Mouse (Mus musculus): ENCODE results near the gene Ugt1a6b. TPM values are rescaled to one million over a fixed set of nuclear protein-coding genes. Genes with fewer than 3 reads are reported as not detected.
"Not testable (repeated sequence)": the region's sequence is repeated elsewhere in the genome, so short reads cannot be mapped to it uniquely, and the experiment has no call there.

The Ugt1a6b gene
- polyA plus RNA-seq, 1 experiment from 2014 or later = 0.13 TPM

GRCm38 (mm10) chr1:88219054-88219453 is 116.0 kb downstream of the Ugt1a6b start:
- DNase-seq = no peak

GRCm38 (mm10) chr1:88220336-88220735 is 117.3 kb downstream of the Ugt1a6b start:
- Histone ChIP-seq H3K4me2 (ENCODE audit: low read length) (no peak overlapping the region), H3K9ac (replicated peaks; ENCODE audit: low read length) (no peak overlapping the region), H3K4me1 (ENCODE audit: control insufficient read depth, insufficient read depth, low read length) (no peaks in the 10 kb centered on the region), H3K27me3 (ENCODE audit: control insufficient read depth, insufficient read depth, low read length) (no peaks in the 10 kb centered on the region), H3K27ac (replicated peaks; ENCODE audit: low read depth, low read length) (no peak overlapping the region), H3K9me3 (ENCODE audit: control insufficient read depth, low read length) (peaks cover 31% of the 10 kb centered on the region), H3K36me3 (ENCODE audit: control insufficient read depth, insufficient read depth, low read length) (no peaks in the 10 kb centered on the region), H3K4me3 (replicated peaks; ENCODE audit: low read depth, low read length) (no peak overlapping the region)
- DNase-seq = no peak
- no peak for ATAC-seq (ENCODE audit: low FRiP score, low TSS enrichment)

More at GRCm38 (mm10) chr1:88219054-88219453, 116.0 kb downstream of the Ugt1a6b start:
- ATAC-seq (ENCODE audit: low FRiP score, low TSS enrichment) = no peak
- 15% methylated on average over 1 of the region's 1 CpGs for WGBS
- H3K9ac ChIP-seq (replicated peaks; ENCODE audit: low read length) = no peak overlapping the region
- H3K27me3 ChIP-seq (ENCODE audit: control insufficient read depth, insufficient read depth, low read length) = no peaks in the 10 kb centered on the region
- no peak overlapping the region for H3K4me2 ChIP-seq (ENCODE audit: low read length)
- H3K36me3 ChIP-seq (ENCODE audit: control insufficient read depth, insufficient read depth, low read length) = no peaks in the 10 kb centered on the region
- peaks cover 41% of the 10 kb centered on the region for H3K9me3 ChIP-seq (ENCODE audit: control insufficient read depth, low read length)
- H3K4me3 ChIP-seq (replicated peaks; ENCODE audit: low read depth, low read length) = no peak overlapping the region
- H3K4me1 ChIP-seq (ENCODE audit: control insufficient read depth, insufficient read depth, low read length) = no peaks in the 10 kb centered on the region
- no peak overlapping the region for H3K27ac ChIP-seq (replicated peaks; ENCODE audit: low read depth, low read length)

- WGBS = 49% methylated on average over 2 of the region's 2 CpGs
- no peak overlapping the region for H3K27ac ChIP-seq (replicated peaks; ENCODE audit: low read depth, low read length)
- H3K4me3 ChIP-seq (replicated peaks; ENCODE audit: low read depth, low read length) = no peak overlapping the region
- H3K36me3 ChIP-seq (ENCODE audit: control insufficient read depth, insufficient read depth, low read length) = no peaks in the 10 kb centered on the region
- no peak overlapping the region for H3K9ac ChIP-seq (replicated peaks; ENCODE audit: low read length)
- H3K4me2 ChIP-seq (ENCODE audit: low read length) = no peak overlapping the region
- ATAC-seq (ENCODE audit: low FRiP score, low TSS enrichment) = no peak
- peaks cover 33% of the 10 kb centered on the region for H3K9me3 ChIP-seq (ENCODE audit: control insufficient read depth, low read length)
- no peaks in the 10 kb centered on the region for H3K27me3 ChIP-seq (ENCODE audit: control insufficient read depth, insufficient read depth, low read length)
- H3K4me1 ChIP-seq (ENCODE audit: control insufficient read depth, insufficient read depth, low read length) = no peaks in the 10 kb centered on the region
- DNase-seq = no peak
Measured at GRCm38 (mm10) chr1:88222216-88222615, 119.2 kb downstream of the Ugt1a6b start.

GRCm38 (mm10) chr1:88223011-88223515 is 120.0 kb downstream of the Ugt1a6b start:
- not testable (repeated sequence) for H3K36me3 ChIP-seq (ENCODE audit: control insufficient read depth, insufficient read depth, low read length); ATAC-seq (ENCODE audit: low FRiP score, low TSS enrichment); H3K27me3 ChIP-seq (ENCODE audit: control insufficient read depth, insufficient read depth, low read length); H3K4me2 ChIP-seq (ENCODE audit: low read length); H3K4me3 ChIP-seq (replicated peaks; ENCODE audit: low read depth, low read length); H3K4me1 ChIP-seq (ENCODE audit: control insufficient read depth, insufficient read depth, low read length); DNase-seq; H3K27ac ChIP-seq (replicated peaks; ENCODE audit: low read depth, low read length); H3K9ac ChIP-seq (replicated peaks; ENCODE audit: low read length)
- peaks cover 36% of the 10 kb centered on the region for H3K9me3 ChIP-seq (ENCODE audit: control insufficient read depth, low read length)

- no peaks in the 10 kb centered on the region for H3K27me3 ChIP-seq (ENCODE audit: control insufficient read depth, insufficient read depth, low read length)
- no peak overlapping the region for H3K27ac ChIP-seq (replicated peaks; ENCODE audit: low read depth, low read length)
- no peak overlapping the region for H3K4me3 ChIP-seq (replicated peaks; ENCODE audit: low read depth, low read length)
- ATAC-seq (ENCODE audit: low FRiP score, low TSS enrichment) = no peak
- DNase-seq = no peak
- H3K9me3 ChIP-seq (ENCODE audit: control insufficient read depth, low read length) = peaks cover 41% of the 10 kb centered on the region
- no peak overlapping the region for H3K9ac ChIP-seq (replicated peaks; ENCODE audit: low read length)
- H3K4me1 ChIP-seq (ENCODE audit: control insufficient read depth, insufficient read depth, low read length) = no peaks in the 10 kb centered on the region
- H3K36me3 ChIP-seq (ENCODE audit: control insufficient read depth, insufficient read depth, low read length) = no peaks in the 10 kb centered on the region
- 51% methylated on average over 1 of the region's 1 CpGs for WGBS
- H3K4me2 ChIP-seq (ENCODE audit: low read length) = no peak overlapping the region
Measured at GRCm38 (mm10) chr1:88223591-88223990, 120.5 kb downstream of the Ugt1a6b start.

GRCm38 (mm10) chr1:88224029-88224776 is 121.2 kb downstream of the Ugt1a6b start:
- Histone ChIP-seq H3K9me3 (ENCODE audit: control insufficient read depth, low read length) (peaks cover 47% of the 10 kb centered on the region), H3K4me1 (ENCODE audit: control insufficient read depth, insufficient read depth, low read length) (no peaks in the 10 kb centered on the region), H3K4me2 (ENCODE audit: low read length) (no peak overlapping the region), H3K27ac (replicated peaks; ENCODE audit: low read depth, low read length) (no peak overlapping the region), H3K27me3 (ENCODE audit: control insufficient read depth, insufficient read depth, low read length) (no peaks in the 10 kb centered on the region), H3K9ac (replicated peaks; ENCODE audit: low read length) (no peak overlapping the region), H3K36me3 (ENCODE audit: control insufficient read depth, insufficient read depth, low read length) (no peaks in the 10 kb centered on the region), H3K4me3 (replicated peaks; ENCODE audit: low read depth, low read length) (no peak overlapping the region)
- DNase-seq = no peak
- WGBS = 70% methylated on average over 2 of the region's 2 CpGs
- ATAC-seq (ENCODE audit: low FRiP score, low TSS enrichment) = no peak

GRCm38 (mm10) chr1:88225301-88225700 is 122.2 kb downstream of the Ugt1a6b start:
- H3K4me2 ChIP-seq (ENCODE audit: low read length); H3K9ac ChIP-seq (replicated peaks; ENCODE audit: low read length); H3K27ac ChIP-seq (replicated peaks; ENCODE audit: low read depth, low read length); H3K4me3 ChIP-seq (replicated peaks; ENCODE audit: low read depth, low read length); H3K36me3 ChIP-seq (ENCODE audit: control insufficient read depth, insufficient read depth, low read length); DNase-seq; ATAC-seq (ENCODE audit: low FRiP score, low TSS enrichment); H3K27me3 ChIP-seq (ENCODE audit: control insufficient read depth, insufficient read depth, low read length); H3K4me1 ChIP-seq (ENCODE audit: control insufficient read depth, insufficient read depth, low read length): not testable (repeated sequence)
- 42% methylated on average over 2 of the region's 2 CpGs for WGBS
- peaks cover 58% of the 10 kb centered on the region for H3K9me3 ChIP-seq (ENCODE audit: control insufficient read depth, low read length)

- H3K27ac ChIP-seq (replicated peaks; ENCODE audit: low read depth, low read length) = no peak overlapping the region
- no peaks in the 10 kb centered on the region for H3K27me3 ChIP-seq (ENCODE audit: control insufficient read depth, insufficient read depth, low read length)
- H3K36me3 ChIP-seq (ENCODE audit: control insufficient read depth, insufficient read depth, low read length) = no peaks in the 10 kb centered on the region
- no peak for ATAC-seq (ENCODE audit: low FRiP score, low TSS enrichment)
- H3K9me3 ChIP-seq (ENCODE audit: control insufficient read depth, low read length) = peaks cover 63% of the 10 kb centered on the region
- H3K4me1 ChIP-seq (ENCODE audit: control insufficient read depth, insufficient read depth, low read length) = no peaks in the 10 kb centered on the region
- H3K4me3 ChIP-seq (replicated peaks; ENCODE audit: low read depth, low read length) = no peak overlapping the region
- H3K9ac ChIP-seq (replicated peaks; ENCODE audit: low read length) = no peak overlapping the region
- DNase-seq = no peak
- no peak overlapping the region for H3K4me2 ChIP-seq (ENCODE audit: low read length)
Measured at GRCm38 (mm10) chr1:88225741-88226140, 122.7 kb downstream of the Ugt1a6b start.

- no peak for DNase-seq
- ATAC-seq (ENCODE audit: low FRiP score, low TSS enrichment) = no peak
- Histone ChIP-seq H3K4me3 (replicated peaks; ENCODE audit: low read depth, low read length) (no peak within 1 kb of the TSS), H3K27me3 (ENCODE audit: control insufficient read depth, insufficient read depth, low read length) (no peaks in the 10 kb centered on the region), H3K4me2 (ENCODE audit: low read length) (no peak within 1 kb of the TSS), H3K9me3 (ENCODE audit: control insufficient read depth, low read length) (peaks cover 74% of the 10 kb centered on the region), H3K4me1 (ENCODE audit: control insufficient read depth, insufficient read depth, low read length) (no peaks in the 10 kb centered on the region), H3K36me3 (ENCODE audit: control insufficient read depth, insufficient read depth, low read length) (no peaks in the 10 kb centered on the region), H3K27ac (replicated peaks; ENCODE audit: low read depth, low read length) (no peak within 1 kb of the TSS), H3K9ac (replicated peaks; ENCODE audit: low read length) (no peak within 1 kb of the TSS)
- 57% methylated on average over 5 of the region's 5 CpGs for WGBS
Measured at GRCm38 (mm10) chr1:88226670-88227379, 123.8 kb downstream of the Ugt1a6b start, which contains the start of gene Mroh2a. TSS of gene Mroh2a (plus strand) at chr1:88226986.
